Mouse (Mus musculus): ENCODE results near the gene March9. TPM values are rescaled to one million over a fixed set of nuclear protein-coding genes. Genes with fewer than 3 reads are reported as not detected.
"Not testable (repeated sequence)": the region's sequence is repeated elsewhere in the genome, so short reads cannot be mapped to it uniquely, and the experiment has no call there.

The March9 gene
- total RNA-seq, 2 experiments from 2014 or later, result 0.62 to 0.82 TPM

DNA sequence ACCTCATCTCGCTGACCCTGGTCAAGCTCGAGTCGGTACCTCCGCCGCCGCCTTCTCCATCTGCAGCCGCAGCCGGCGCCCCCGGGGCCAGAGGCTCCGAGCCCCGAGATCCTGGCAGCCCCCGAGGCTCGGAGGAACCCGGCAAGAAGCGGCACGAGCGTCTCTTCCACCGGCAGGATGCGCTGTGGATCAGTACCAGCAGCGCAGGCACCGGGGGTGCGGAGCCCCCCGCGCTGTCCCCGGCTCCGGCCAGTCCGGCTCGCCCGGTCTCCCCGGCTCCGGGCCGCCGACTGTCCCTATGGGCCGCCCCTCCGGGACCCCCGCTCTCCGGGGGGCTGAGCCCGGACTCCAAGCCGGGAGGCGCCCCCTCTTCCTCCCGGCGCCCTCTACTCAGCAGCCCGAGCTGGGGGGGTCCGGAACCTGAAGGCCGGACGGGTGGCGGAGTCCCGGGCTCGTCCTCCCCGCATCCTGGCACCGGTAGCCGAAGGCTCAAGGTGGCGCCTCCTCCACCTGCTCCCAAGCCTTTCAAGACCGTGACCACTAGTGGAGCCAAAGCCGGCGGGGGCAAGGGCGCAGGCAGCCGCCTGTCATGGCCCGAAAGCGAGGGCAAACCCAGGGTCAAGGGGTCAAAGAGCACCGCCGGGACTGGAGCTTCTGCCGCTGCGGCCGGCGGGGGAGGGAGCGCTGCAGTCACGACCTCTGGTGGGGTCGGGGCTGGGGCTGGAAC is 19.8 kb upstream of the March9 start:
- DNase-seq, result no peak

DNA sequence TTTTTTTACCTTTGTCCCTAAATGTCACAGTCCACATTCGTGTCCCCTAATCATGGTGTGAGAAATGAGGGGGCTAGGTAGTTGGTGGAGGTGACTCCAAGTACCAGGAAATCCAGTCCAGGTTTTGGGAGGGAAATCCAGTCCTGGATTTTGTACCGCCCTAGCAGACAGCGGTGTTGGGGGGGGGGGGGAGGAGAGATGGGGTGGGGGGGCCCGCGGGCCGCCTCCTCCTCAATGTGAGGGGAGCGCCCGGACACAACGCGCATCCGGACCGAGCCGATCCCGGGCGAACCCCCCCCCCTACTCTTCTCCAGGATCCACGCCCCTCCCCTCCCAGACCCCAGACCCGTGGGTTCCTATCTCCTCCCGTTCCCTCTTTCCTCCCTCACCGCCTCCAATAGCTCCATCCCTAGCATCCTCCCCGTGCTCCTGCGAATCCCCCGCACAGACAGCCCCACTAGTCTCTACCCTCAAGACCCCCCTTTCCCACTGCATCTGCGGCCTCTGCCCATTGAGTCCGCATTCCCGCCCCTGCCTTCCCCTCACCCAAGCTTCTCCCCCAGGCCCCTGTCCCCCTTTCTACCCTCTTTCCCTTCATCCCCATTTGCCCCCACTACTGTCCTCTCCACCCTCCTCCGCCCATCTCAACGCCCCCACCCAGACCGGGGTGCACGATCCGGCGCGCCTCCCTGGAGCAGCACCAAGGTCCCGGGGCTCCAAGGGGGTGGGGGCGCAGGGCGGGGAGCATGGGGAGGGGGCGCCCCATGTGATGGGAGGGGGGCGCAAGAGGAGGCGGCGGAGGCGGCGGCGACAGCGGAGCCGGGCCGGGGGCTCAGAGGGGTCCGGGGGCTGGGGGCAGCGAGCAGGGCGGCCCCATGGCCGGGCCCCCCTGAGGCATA is 18.9 kb upstream of the March9 start:
- no peak for DNase-seq

GRCm38 (mm10) chr10:127078001-127078676 is 18.2 kb upstream of the March9 start:
- no peak for DNase-seq

GRCm38 (mm10) chr10:127077515-127077914 is 17.5 kb upstream of the March9 start:
- DNase-seq, result no peak

GRCm38 (mm10) chr10:127076082-127076481 is 16.1 kb upstream of the March9 start:
- no peak for DNase-seq

DNA sequence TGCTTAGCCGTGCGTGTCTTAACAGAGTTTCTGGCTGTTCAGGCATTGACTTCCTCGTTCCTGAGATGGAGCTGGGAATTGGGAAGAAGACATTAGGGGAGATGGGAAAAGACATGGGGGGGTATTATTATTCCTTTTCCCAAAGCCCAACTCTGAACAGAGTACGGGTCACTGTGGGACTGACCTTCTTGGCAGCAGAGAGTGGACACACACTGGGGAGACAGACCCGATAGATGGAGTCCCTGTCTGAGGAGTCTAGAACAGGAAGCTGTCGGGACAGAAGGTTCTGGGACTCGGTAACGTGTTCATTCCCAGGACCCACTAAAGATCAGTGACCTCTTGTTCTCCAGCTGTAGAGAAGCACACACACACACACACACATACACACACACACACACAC is 15.7 kb upstream of the March9 start:
- DNase-seq, result no peak

- DNase-seq, result no peak
These were observed 15.1 kb upstream of the March9 start, which contains the start of gene Agap2 for GRCm38 (mm10) chr10:127075080-127075479. Agap2 (plus strand) TSS chr10:127075284.

- DNase-seq, result no peak
These were observed 14.0 kb upstream of the March9 start for GRCm38 (mm10) chr10:127073981-127074380.

DNA sequence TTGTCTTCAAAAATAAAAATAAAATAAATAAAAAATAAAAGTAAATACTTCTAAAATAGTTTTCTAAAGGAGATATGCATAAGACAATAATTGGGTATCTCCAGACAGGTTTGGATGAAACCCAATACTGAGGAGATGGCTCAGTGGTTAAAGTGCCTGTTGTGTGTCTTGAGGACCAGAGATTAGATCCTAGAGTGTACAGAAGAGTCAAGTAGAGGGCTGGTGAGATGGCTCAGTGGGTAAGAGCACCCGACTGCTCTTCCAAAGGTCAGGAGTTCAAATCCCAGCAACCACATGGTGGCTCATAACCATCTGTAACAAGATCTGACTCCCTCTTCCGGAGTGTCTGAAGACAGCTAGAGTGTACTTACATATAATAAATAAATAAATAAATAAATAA is 13.0 kb upstream of the March9 start:
- not testable (repeated sequence) for DNase-seq

DNA sequence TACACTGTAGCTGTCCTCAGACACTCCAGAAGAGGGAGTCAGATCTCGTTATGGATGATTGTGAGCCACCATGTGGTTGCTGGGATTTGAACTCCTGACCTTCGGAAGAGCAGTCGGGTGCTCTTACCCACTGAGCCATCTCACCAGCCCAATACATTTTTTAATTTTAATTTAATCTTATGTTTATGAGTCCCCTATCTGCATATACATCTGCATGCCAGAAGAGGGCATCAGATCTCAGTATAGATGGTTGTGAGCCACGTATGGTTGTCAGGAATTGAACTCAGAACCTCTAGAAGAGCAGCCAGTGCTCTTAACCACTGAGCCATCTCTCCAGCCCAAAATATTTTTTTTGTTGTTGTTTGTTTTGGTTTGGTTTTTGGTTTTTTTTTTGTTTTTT is 12.3 kb upstream of the March9 start:
- DNase-seq, result not testable (repeated sequence)

DNA sequence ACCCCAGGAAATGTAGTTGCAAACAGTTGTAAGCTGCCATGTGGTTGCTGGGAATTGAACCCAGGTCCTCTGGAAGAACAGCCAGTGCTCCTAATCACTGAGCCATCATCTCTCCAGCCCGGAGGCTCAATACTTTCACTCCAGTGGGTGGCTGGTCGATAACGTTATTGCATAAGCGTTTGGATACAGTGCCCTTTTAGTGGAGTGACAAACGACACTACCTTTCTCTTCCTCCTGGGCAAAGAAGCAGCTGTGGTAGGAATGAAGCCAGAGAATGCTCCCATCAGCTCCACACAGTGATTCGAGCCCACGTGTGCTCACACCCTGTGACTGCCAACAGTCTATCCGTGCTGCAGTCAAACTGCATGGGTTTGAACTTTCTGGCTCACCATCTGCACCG is 11.2 kb upstream of the March9 start:
- DNase-seq, result no peak

DNA sequence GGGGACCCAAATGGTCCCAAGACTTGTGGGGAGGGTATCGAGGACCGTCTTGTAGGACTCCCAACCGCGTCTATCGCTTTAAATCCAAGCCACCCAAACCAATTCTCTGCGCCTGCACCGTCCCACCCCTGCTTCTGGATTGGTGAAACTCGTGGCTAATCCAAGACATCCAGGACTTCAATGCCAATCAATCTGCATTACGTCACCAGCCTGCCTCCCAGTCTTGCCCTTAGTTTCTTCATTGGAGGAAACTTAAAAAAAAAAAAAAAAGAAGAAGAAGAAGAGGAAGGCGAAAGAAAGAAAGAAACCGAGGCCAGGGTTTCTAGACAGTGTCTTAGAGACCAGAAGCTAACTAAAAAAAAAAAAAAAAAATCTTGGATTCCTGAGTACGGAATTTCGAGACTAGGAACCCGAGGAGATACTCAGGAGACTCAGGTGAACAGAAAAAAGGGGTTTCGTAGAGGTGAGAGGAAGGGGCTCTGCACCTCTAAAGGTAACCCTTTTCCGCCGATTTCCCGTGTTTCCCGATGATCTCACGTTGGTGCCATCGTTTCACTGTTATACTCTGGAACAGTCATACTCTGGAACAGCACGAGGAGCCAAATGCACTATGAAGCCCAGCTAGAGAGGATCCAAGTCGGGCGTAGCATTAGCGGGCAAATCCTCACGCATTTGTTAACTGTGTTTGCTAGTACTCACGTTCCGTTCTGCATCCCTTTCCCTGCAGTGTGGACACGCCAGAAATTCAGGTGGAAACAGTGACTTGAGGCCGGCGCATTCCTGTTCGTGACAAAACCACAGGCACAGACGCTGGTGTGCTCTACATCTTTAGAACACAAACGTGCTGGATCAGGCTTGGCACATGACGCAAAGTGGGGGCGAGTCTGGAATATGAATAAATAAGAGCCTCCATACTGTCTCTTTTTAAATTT is 10.5 kb upstream of the March9 start, which contains the start of gene Tspan31:
Gene Tspan31, minus strand, starts transcription at position 75 of the 932 bp plus-strand sequence.
- DNase-seq, result peak; percentile 91

- no peak for DNase-seq
These were observed 9.6 kb upstream of the March9 start for GRCm38 (mm10) chr10:127069281-127070189.

- DNase-seq, result no peak
These were observed 8.5 kb upstream of the March9 start for GRCm38 (mm10) chr10:127068360-127069038.

GRCm38 (mm10) chr10:127066519-127067018 is 6.6 kb upstream of the March9 start:
- no peak for DNase-seq

GRCm38 (mm10) chr10:127065981-127066380 is 6.0 kb upstream of the March9 start:
- DNase-seq, result no peak

DNA sequence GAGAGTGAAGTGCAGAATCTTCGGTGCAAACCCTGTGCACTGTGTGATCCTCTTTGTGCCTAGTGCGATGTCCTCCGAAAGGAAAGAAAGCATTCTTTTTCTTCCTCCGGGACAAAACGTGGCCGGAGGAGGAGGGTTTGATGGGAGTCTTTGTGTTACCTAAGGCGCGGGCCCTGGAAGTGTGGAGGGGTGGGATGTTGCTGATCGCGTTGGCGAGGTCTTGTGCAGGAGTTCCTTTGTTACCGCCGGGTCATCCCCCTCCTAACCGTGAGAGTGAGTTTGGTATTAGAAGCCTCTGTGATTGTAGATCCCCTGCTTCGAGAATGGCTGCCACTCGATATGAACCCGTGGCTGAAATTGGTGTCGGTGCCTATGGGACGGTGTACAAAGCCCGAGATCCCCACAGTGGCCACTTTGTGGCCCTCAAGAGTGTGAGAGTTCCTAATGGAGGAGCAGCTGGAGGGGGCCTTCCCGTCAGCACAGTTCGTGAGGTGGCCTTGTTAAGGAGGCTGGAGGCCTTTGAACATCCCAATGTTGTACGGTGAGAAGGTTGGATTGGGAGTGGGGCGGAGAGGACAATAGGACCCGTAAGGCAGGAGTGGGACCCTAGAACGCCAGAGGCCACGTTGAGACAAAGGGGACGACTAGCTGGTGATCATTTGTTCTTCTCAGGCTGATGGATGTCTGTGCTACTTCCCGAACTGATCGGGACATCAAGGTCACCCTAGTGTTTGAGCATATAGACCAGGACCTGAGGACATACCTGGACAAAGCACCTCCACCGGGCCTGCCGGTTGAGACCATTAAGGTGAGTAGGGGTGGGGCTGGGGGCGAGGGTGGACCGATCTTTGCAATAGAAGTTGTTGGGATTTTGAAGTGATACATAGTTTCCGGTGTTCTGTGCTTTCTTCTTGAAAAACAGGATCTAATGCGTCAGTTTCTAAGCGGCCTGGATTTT is 4.2 kb upstream of the March9 start:
- no peak for DNase-seq

DNA sequence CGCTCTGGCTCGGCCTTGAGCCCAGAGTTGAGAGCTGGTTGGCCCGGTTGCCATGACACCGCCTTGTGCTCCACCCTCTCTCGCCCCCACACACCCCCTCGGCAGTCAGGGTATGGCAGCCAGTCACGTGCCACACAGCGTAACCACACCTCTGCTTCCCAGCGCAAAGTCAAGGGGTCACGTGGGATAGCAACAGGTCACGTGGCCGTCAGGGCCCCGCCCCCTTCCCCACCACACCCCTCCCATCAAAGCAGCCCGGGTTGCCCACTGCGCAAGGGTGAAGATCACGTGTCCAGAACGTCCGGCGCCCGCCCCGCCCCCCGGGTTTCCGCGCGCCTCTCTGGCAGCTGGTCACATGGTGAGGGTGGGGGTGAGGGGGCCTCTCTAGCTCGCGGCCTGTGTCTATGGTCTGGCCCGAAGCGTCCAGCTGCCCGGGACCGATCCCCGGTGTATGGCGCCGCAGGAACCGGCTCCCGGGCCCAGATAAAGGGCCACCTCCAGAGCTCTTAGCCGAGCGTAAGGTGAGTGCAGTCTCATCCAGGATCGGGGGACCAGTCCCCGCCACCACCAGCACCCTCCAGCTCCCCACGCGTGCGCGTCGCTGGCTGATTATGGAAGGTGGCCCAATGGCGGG is 3.4 kb upstream of the March9 start, which contains the start of gene Cdk4:
Gene Cdk4, plus strand, starts transcription at position 296 of the 634 bp plus-strand sequence.
- peak; percentile 99 for DNase-seq

Measured in gastrocnemius, postnatal 25 days (tissue).